Mouse (Mus musculus) bone marrow, adult 2 months (tissue): ENCODE results near the gene Mms22l.

Experiments
- CTCF ChIP-seq: fragments of 200-500 bp; IDR thresholded peaks from 2 replicates; pipeline ENCODE4 v1.5.1; 2011; ENCODE audit warnings: low read length, control low read depth; ENCODE audit not compliant: control insufficient read depth, insufficient read depth
- POLR2A ChIP-seq: fragments of 200-500 bp; IDR thresholded peaks from 2 replicates; pipeline ENCODE4 v1.6.1; 2011; ENCODE audit warnings: low read depth, mild to moderate bottlenecking, control low read depth, low read length, borderline replicate concordance; ENCODE audit not compliant: control insufficient read depth

- no peak for TF ChIP-seq CTCF
- no peak for TF ChIP-seq POLR2A
These were observed 113.3 kb downstream of the Mms22l start for GRCm38 (mm10) chr4:24609564-24609963.
